Mouse (Mus musculus) ES-E14 (cell line): ENCODE measurements around the gene Fbxl19. TPM values are rescaled to one million over a fixed set of nuclear protein-coding genes. Genes with fewer than 3 reads are reported as not detected.

Source experiments
- DNase-seq: peaks from one replicate; pipeline ENCODE4 v3.0.0-alpha.2; 2013; ENCODE audit warnings: low read depth, low spot score
- H3K27ac ChIP-seq: 2 replicates; pipeline ENCODE4 v1.5.1; 2012; ENCODE audit warnings: low read depth, mild to moderate bottlenecking, low read length, moderate library complexity, mixed read lengths; ENCODE audit not compliant: poor library complexity, insufficient read depth, severe bottlenecking
- H3K36me3 ChIP-seq: 2 replicates; pipeline ENCODE4 v1.6.1; 2012; ENCODE audit warnings: mild to moderate bottlenecking, low read length, moderate library complexity, mixed read lengths; ENCODE audit not compliant: control insufficient read depth, poor library complexity, insufficient read depth, severe bottlenecking
- H3K4me1 ChIP-seq, 2 experiments: fragments of 150-350 bp in 1 of 2; sonication (generic) in 1 of 2; 2 replicates each; pipeline ENCODE4 v1.6.1; 2012; ENCODE audit warnings: low read length in 2 of 2, mild to moderate bottlenecking in 1 of 2, mixed read lengths in 1 of 2; ENCODE audit not compliant: control insufficient read depth in 2 of 2, insufficient read depth in 2 of 2, poor library complexity in 1 of 2
- H3K4me3 ChIP-seq, 2 experiments: fragments of 150-350 bp in 1 of 2; sonication (generic) in 1 of 2; 2 replicates each; pipeline ENCODE4 v1.5.1; 2012; ENCODE audit warnings: low read length in 2 of 2, low read depth in 1 of 2, mild to moderate bottlenecking in 1 of 2, mixed read lengths in 1 of 2; ENCODE audit not compliant: insufficient read depth in 1 of 2, poor library complexity in 1 of 2, severe bottlenecking in 1 of 2
- H3K9ac ChIP-seq: 2 replicates; pipeline ENCODE4 v1.6.1; 2012; ENCODE audit warnings: low read depth, mild to moderate bottlenecking, low read length, mixed read lengths; ENCODE audit not compliant: poor library complexity, insufficient read depth, severe bottlenecking
- H3K9me3 ChIP-seq: fragments of 150-350 bp; sonication (generic); 2 replicates; pipeline ENCODE4 v1.6.1; 2012; ENCODE audit warnings: low read depth, mild to moderate bottlenecking, low read length; ENCODE audit not compliant: control insufficient read depth, insufficient read depth
- CHD2 ChIP-seq: IDR thresholded peaks from 2 replicates; pipeline ENCODE4 v1.6.1; 2014; ENCODE audit warnings: mild to moderate bottlenecking, low read depth, low read length, inconsistent platforms
- HCFC1 ChIP-seq: IDR thresholded peaks from 2 replicates; pipeline ENCODE4 v1.6.1; 2012; ENCODE audit warnings: low read length, inconsistent platforms, borderline replicate concordance; ENCODE audit not compliant: insufficient read depth
- MAFK ChIP-seq: IDR thresholded peaks from 2 replicates; pipeline ENCODE4 v1.6.1; 2014; ENCODE audit warnings: mild to moderate bottlenecking, low read depth, low read length, inconsistent platforms; ENCODE audit not compliant: insufficient read depth
- ZC3H11A ChIP-seq: IDR thresholded peaks from 2 replicates; pipeline ENCODE4 v1.6.1; 2012; ENCODE audit warnings: low read depth, mild to moderate bottlenecking, inconsistent platforms, low read length, borderline replicate concordance
- ZNF384 ChIP-seq: IDR thresholded peaks from 2 replicates; pipeline ENCODE4 v1.6.1; 2012; ENCODE audit warnings: low read depth, low read length, inconsistent platforms
- in situ Hi-C, 2 experiments: fragments of 600-800 bp; cut with MboI; formaldehyde crosslinking; loops; one replicate each; pipeline ENCODE4 v1.15.1; 2025; ENCODE audit warnings: low sequenced_read_pairs in 2 of 2, inconsistent platforms in 1 of 2; ENCODE audit not compliant: unreplicated experiment in 2 of 2
- total RNA-seq: library from RNA; depleted of rRNA; stranded (reverse); fragments of 300-350 nt; gene quantifications from 2 replicates; pipeline ENCODE4 v1.2.3, GENCODE M21; 2012; rRNA removed

Gene Fbxl19
- total RNA-seq, 1 experiment, result 86.9 TPM

DNA sequence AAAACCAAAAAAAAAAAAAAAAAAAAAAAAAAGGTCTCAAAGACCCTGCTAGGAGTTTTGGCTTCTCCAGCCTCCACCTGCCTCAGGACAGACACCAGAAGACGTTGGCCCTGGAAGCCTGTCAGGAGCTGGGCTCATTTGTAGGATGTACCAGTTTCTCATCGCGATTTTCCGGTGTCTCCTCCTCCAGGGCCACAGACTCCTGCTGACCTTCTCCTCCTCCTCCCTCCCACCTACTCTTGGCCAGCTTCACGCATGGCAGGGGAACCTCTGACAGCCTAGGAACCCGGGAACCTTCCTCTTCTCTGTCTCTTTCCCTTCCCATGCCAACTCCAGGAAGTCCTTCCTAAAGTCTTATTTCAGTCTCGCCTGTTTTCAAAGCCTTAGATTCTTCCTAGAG lies 72.7 kb downstream of the Fbxl19 start:
- no peaks in the 10 kb centered on the region for H3K9me3 ChIP-seq
- H3K4me1 ChIP-seq, result peaks cover 1 to 14% of the 10 kb centered on the region in 2 experiments; a peak in 2 of 4 replicates
- no peaks in the 10 kb centered on the region for H3K36me3 ChIP-seq
- H3K9ac ChIP-seq, result no peak overlapping the region
- in situ Hi-C loops, result no loop called here
- no peak overlapping the region for H3K4me3 ChIP-seq
- no peak overlapping the region for H3K27ac ChIP-seq
- TF ChIP-seq ZNF384 (0 out of 2 replicates have a peak, but pooled peaks have one; percentile 4), MAFK (no peak)
- no peak for DNase-seq

DNA sequence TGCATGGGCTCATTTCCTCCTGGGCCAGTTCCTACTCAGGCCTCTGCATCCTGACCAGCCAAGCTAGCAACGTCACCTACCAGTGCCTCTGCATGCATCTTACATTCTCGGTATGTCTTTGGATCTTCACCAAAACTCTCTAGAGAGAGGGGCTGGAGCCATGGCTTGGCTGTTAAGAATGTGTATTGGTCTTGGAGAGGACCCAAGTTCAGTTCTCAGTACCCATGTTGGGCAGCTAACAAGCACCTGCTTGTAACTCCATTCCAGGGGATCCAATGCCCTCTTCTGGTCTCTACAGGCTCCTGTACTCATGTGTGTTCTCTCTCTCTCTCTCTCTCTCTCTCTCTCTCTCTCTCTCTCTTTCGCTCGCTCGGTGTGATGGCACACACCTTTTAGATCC lies 73.4 kb downstream of the Fbxl19 start:
- Histone ChIP-seq H3K27ac (no peak overlapping the region), H3K9me3 (no peaks in the 10 kb centered on the region), H3K4me1 (peaks cover 1 to 14% of the 10 kb centered on the region in 2 experiments; a peak in 2 of 4 replicates), H3K36me3 (no peaks in the 10 kb centered on the region), H3K4me3 (no peak overlapping the region), H3K9ac (no peak overlapping the region)
- TF ChIP-seq ZNF384 (no peak), CHD2 (no peak), HCFC1 (no peak), ZC3H11A (no peak), MAFK (no peak)
- in situ Hi-C loops, result no loop called here
- no peak for DNase-seq

Other genes starting within 250 kb of the Fbxl19 start
- gene Srcap, start 232.6 kb upstream of the Fbxl19 start, total RNA-seq, result 50.7 and 52.0 TPM in 2 replicates
- gene Gm42715, start 225.0 kb upstream of the Fbxl19 start, total RNA-seq, result 22.7 and 22.9 TPM in 2 replicates
- 5.0 TPM in 1 of 2 replicates, not detected in the other for gene Tmem265, start 183.2 kb upstream of the Fbxl19 start, total RNA-seq
- gene Phkg2, start 171.2 kb upstream of the Fbxl19 start, total RNA-seq, result 32.1 and 46.1 TPM in 2 replicates
- 3.8 and 6.0 TPM in 2 replicates for gene Ccdc189, start 155.9 kb upstream of the Fbxl19 start, total RNA-seq
- 71.0 and 94.9 TPM in 2 replicates for gene Rnf40, start 155.8 kb upstream of the Fbxl19 start, total RNA-seq
- gene Zfp629, start 128.7 kb upstream of the Fbxl19 start, total RNA-seq, result 2.1 and 2.9 TPM in 2 replicates
- 35.6 and 36.8 TPM in 2 replicates for gene Bcl7c, start 35.6 kb upstream of the Fbxl19 start, total RNA-seq
- 2.3 and 3.0 TPM in 2 replicates for gene Ctf1, start 31.8 kb upstream of the Fbxl19 start, total RNA-seq
- 0.69 and 0.71 TPM in 2 replicates for gene Ctf2, start 12.4 kb upstream of the Fbxl19 start, total RNA-seq
- 14.0 and 30.7 TPM in 2 replicates for gene Orai3, start 25.3 kb downstream of the Fbxl19 start, total RNA-seq
- gene Setd1a, start 32.1 kb downstream of the Fbxl19 start, total RNA-seq, result 22.6 and 24.4 TPM in 2 replicates
- gene Gm49388, start 41.1 kb downstream of the Fbxl19 start, total RNA-seq, result 1.5 and 1.9 TPM in 2 replicates
- gene Hsd3b7, start 56.1 kb downstream of the Fbxl19 start, total RNA-seq, result 14.7 and 22.5 TPM in 2 replicates
- gene Stx4a, start 79.8 kb downstream of the Fbxl19 start, total RNA-seq, result 20.9 and 23.7 TPM in 2 replicates
- gene Stx1b, start 80.0 kb downstream of the Fbxl19 start, total RNA-seq, result 1.4 and 1.7 TPM in 2 replicates
- gene Zfp646, start 131.7 kb downstream of the Fbxl19 start, total RNA-seq, result 44.7 and 52.5 TPM in 2 replicates
- gene Zfp668, start 132.3 kb downstream of the Fbxl19 start, total RNA-seq, result 8.6 and 11.3 TPM in 2 replicates
- gene Prss53, start 146.4 kb downstream of the Fbxl19 start, total RNA-seq, result 0.67 and 0.69 TPM in 2 replicates
- not detected in 2 replicates for gene Gm21974, start 150.9 kb downstream of the Fbxl19 start, total RNA-seq
- 88.5 and 115 TPM in 2 replicates for gene Vkorc1, start 151.1 kb downstream of the Fbxl19 start, total RNA-seq
- gene Bckdk, start 159.5 kb downstream of the Fbxl19 start, total RNA-seq, result 53.9 and 56.4 TPM in 2 replicates
- 35.1 and 35.6 TPM in 2 replicates for gene Kat8, start 168.0 kb downstream of the Fbxl19 start, total RNA-seq
- gene Prss8, start 185.6 kb downstream of the Fbxl19 start, total RNA-seq, result 11.3 and 16.5 TPM in 2 replicates
- gene Prss36, start 202.2 kb downstream of the Fbxl19 start, total RNA-seq, result 15.3 and 15.4 TPM in 2 replicates
- gene Fus, start 222.9 kb downstream of the Fbxl19 start, total RNA-seq, result 91.6 and 142 TPM in 2 replicates
- 38.7 and 62.1 TPM in 2 replicates for gene Pycard, start 249.3 kb downstream of the Fbxl19 start, total RNA-seq